Mouse (Mus musculus): ENCODE measurements around the gene Mef2d. TPM values are rescaled to one million over a fixed set of nuclear protein-coding genes. Genes with fewer than 3 reads are reported as not detected.
A peak's percentile ranks its signal among the peaks of the same experiment; 100 is the strongest.

Gene Mef2d
- polyA plus RNA-seq, 1 experiment from 2014 or later = 20.8 TPM

DNA sequence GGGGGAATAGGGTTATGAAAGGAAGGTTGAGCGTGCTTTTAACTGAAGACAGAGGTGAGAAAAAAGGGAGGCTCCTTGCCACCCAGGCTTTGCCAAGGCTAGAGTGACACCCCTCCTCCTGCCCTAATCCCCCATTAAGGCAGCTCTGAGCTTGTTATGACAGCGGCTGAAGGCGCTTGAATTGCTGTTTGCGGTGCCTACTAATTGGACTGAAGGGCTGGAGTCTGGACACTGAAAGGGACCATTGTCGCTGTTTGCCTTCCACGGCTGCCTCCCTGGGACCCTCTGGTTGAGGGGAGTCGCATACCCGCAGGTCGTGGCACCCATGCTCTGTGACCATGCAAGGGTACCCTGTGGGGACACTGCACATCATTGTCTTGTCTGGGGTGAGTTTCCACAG, 77.8 kb downstream of the Mef2d start:
- Histone ChIP-seq H3K36me3 (no peaks in the 10 kb centered on the region), H3K27ac (no peak overlapping the region), H3K4me1 (replicated peaks) (peaks cover 9% of the 10 kb centered on the region), H3K9me3 (no peaks in the 10 kb centered on the region), H3K4me3 (replicated peaks) (no peak overlapping the region), H3K9ac (no peak overlapping the region), H3K27me3 (replicated peaks) (peaks cover 74% of the 10 kb centered on the region), H3K4me2 (replicated peaks) (no peak overlapping the region)
- ATAC-seq = no peak
- WGBS = 11% methylated on average over 9 of the region's 9 CpGs

DNA sequence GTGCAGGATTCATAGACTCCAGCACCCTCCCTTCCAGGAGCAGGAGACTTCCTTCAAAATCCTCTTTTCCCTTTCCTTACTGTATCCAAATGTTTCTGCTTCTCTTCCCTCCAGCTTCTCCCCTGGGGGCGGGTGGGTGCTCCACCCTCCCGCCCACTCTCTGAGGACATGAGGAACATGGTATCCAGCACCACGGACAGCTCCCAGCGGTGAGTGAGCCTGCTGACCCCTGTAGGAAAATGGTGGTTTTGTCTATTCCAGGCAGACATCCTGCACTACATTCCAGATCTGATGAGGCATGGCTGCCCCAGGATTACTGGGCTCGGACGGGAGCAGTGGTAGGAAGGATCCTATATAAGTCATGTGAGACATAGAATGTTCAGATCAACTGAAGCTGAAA, 78.7 kb downstream of the Mef2d start:
- Histone ChIP-seq H3K4me3 (replicated peaks) (no peak overlapping the region), H3K4me1 (replicated peaks) (0 out of 2 replicates have a peak, but pooled peaks cover under 1% of the 10 kb centered on the region), H3K9ac (no peak overlapping the region), H3K9me3 (no peaks in the 10 kb centered on the region), H3K4me2 (replicated peaks) (no peak overlapping the region), H3K27ac (no peak overlapping the region), H3K36me3 (no peaks in the 10 kb centered on the region), H3K27me3 (replicated peaks) (peaks cover 70% of the 10 kb centered on the region)
- WGBS = under 1% methylated on average over 6 of the region's 6 CpGs
- ATAC-seq = peak; percentile 74

Other genes with a start within 250 kb of the Mef2d start
- gene Hdgf, start 236.1 kb upstream of the Mef2d start, polyA plus RNA-seq (2015; fragmentation: Nextera tagmentation; extraction: Ambion mirVana) = 227 and 229 TPM in 2 replicates
- gene Mrpl24, start 222.9 kb upstream of the Mef2d start, polyA plus RNA-seq (2015; fragmentation: Nextera tagmentation; extraction: Ambion mirVana) = 74.2 and 79.2 TPM in 2 replicates
- 46.7 and 49.9 TPM in 2 replicates for gene Isg20l2, start 212.1 kb upstream of the Mef2d start, polyA plus RNA-seq (2015; fragmentation: Nextera tagmentation; extraction: Ambion mirVana)
- 15.8 and 16.3 TPM in 2 replicates for gene Rrnad1, start 211.7 kb upstream of the Mef2d start, polyA plus RNA-seq (2015; fragmentation: Nextera tagmentation; extraction: Ambion mirVana)
- 7.0 and 8.2 TPM in 2 replicates for gene Crabp2, start 193.7 kb upstream of the Mef2d start, polyA plus RNA-seq (2015; fragmentation: Nextera tagmentation; extraction: Ambion mirVana)
- 17.0 and 20.0 TPM in 2 replicates for gene Nes, start 171.3 kb upstream of the Mef2d start, polyA plus RNA-seq (2015; fragmentation: Nextera tagmentation; extraction: Ambion mirVana)
- gene Bcan, start 142.1 kb upstream of the Mef2d start, polyA plus RNA-seq (2015; fragmentation: Nextera tagmentation; extraction: Ambion mirVana) = 0.15 and 0.54 TPM in 2 replicates
- gene Hapln2, start 114.8 kb upstream of the Mef2d start, polyA plus RNA-seq (2015; fragmentation: Nextera tagmentation; extraction: Ambion mirVana) = not detected in 2 replicates
- 36.7 and 40.3 TPM in 2 replicates for gene Gpatch4, start 99.3 kb upstream of the Mef2d start, polyA plus RNA-seq (2015; fragmentation: Nextera tagmentation; extraction: Ambion mirVana)
- 152 and 167 TPM in 2 replicates for gene Naxe, start 83.9 kb upstream of the Mef2d start, polyA plus RNA-seq (2015; fragmentation: Nextera tagmentation; extraction: Ambion mirVana)
- gene Ttc24, start 64.1 kb upstream of the Mef2d start, polyA plus RNA-seq (2015; fragmentation: Nextera tagmentation; extraction: Ambion mirVana) = not detected in 2 replicates
- gene Iqgap3, start 60.4 kb upstream of the Mef2d start, polyA plus RNA-seq (2015; fragmentation: Nextera tagmentation; extraction: Ambion mirVana) = 16.7 and 17.0 TPM in 2 replicates
- 0.59 and 0.69 TPM in 2 replicates for gene Rhbg, start 112.3 kb downstream of the Mef2d start, polyA plus RNA-seq (2015; fragmentation: Nextera tagmentation; extraction: Ambion mirVana)
- gene Gm38392, start 144.8 kb downstream of the Mef2d start, polyA plus RNA-seq (2015; fragmentation: Nextera tagmentation; extraction: Ambion mirVana) = 0.15 and 0.42 TPM in 2 replicates
- gene Tsacc, start 154.6 kb downstream of the Mef2d start, polyA plus RNA-seq (2015; fragmentation: Nextera tagmentation; extraction: Ambion mirVana) = 10.2 and 12.2 TPM in 2 replicates
- gene Cct3, start 154.7 kb downstream of the Mef2d start, polyA plus RNA-seq (2015; fragmentation: Nextera tagmentation; extraction: Ambion mirVana) = 520 and 528 TPM in 2 replicates
- gene Glmp, start 182.7 kb downstream of the Mef2d start, polyA plus RNA-seq (2015; fragmentation: Nextera tagmentation; extraction: Ambion mirVana) = 268 and 282 TPM in 2 replicates
- gene Tmem79, start 193.8 kb downstream of the Mef2d start, polyA plus RNA-seq (2015; fragmentation: Nextera tagmentation; extraction: Ambion mirVana) = 20.6 and 21.6 TPM in 2 replicates
- 39.9 and 45.8 TPM in 2 replicates for gene Smg5, start 193.9 kb downstream of the Mef2d start, polyA plus RNA-seq (2015; fragmentation: Nextera tagmentation; extraction: Ambion mirVana)
- gene Paqr6, start 222.2 kb downstream of the Mef2d start, polyA plus RNA-seq (2015; fragmentation: Nextera tagmentation; extraction: Ambion mirVana) = 3.7 and 4.2 TPM in 2 replicates
- 1.3 and 2.7 TPM in 2 replicates for gene Bglap3, start 230.4 kb downstream of the Mef2d start, polyA plus RNA-seq (2015; fragmentation: Nextera tagmentation; extraction: Ambion mirVana)
- not detected in 2 replicates for gene Bglap2, start 236.3 kb downstream of the Mef2d start, polyA plus RNA-seq (2015; fragmentation: Nextera tagmentation; extraction: Ambion mirVana)
- not detected in 2 replicates for gene Bglap, start 242.1 kb downstream of the Mef2d start, polyA plus RNA-seq (2015; fragmentation: Nextera tagmentation; extraction: Ambion mirVana)